Mouse (Mus musculus) liver, postnatal 0 days (tissue): ENCODE measurements around the gene Zar1. TPM values are rescaled to one million over a fixed set of nuclear protein-coding genes. Genes with fewer than 3 reads are reported as not detected.
"Not testable (repeated sequence)": the region's sequence is repeated elsewhere in the genome, so short reads cannot be mapped to it uniquely, and the experiment has no call there.

Source experiments
- ATAC-seq: fragments of 200-750 bp; cut with Nextera tagmentation; 2 replicates; pipeline ENCODE4 v1.8.0; 2017; ENCODE audit warnings: mild to moderate bottlenecking, moderate library complexity
- DNase-seq: peaks from one replicate; pipeline ENCODE4 v3.0.0-alpha.2; 2016
- H3K27ac ChIP-seq: fragments of 300-500 bp; sonication (generic); 2 replicates; pipeline ENCODE4 v1.5.1; 2014; ENCODE audit warnings: antibody characterized with exemption, moderate library complexity, mild to moderate bottlenecking, low read depth
- H3K27me3 ChIP-seq: fragments of 300-500 bp; sonication (generic); 2 replicates; pipeline ENCODE4 v1.6.1; 2014; ENCODE audit warnings: low read length, control low read depth, mixed read lengths; ENCODE audit not compliant: insufficient read depth
- H3K36me3 ChIP-seq: fragments of 300-500 bp; sonication (generic); replicated peaks from 2 replicates; pipeline ENCODE4 v1.6.1; 2014; ENCODE audit warnings: mild to moderate bottlenecking, control low read depth, low read length, moderate library complexity, mixed read lengths; ENCODE audit not compliant: insufficient read depth
- H3K4me1 ChIP-seq: fragments of 300-500 bp; sonication (generic); 2 replicates; pipeline ENCODE4 v1.6.1; 2014; ENCODE audit warnings: antibody characterized with exemption, mild to moderate bottlenecking, control low read depth; ENCODE audit not compliant: insufficient read depth
- H3K4me2 ChIP-seq: fragments of 300-500 bp; sonication (generic); 2 replicates; pipeline ENCODE4 v1.6.1; 2014; ENCODE audit warnings: low read depth, mild to moderate bottlenecking, low read length, moderate library complexity, mixed read lengths
- H3K4me3 ChIP-seq: fragments of 300-500 bp; sonication (generic); 2 replicates; pipeline ENCODE4 v1.5.1; 2014; ENCODE audit warnings: low read depth, low read length
- H3K9ac ChIP-seq: fragments of 300-500 bp; sonication (generic); replicated peaks from 2 replicates; pipeline ENCODE4 v1.6.1; 2014; ENCODE audit warnings: mild to moderate bottlenecking, moderate library complexity
- H3K9me3 ChIP-seq: fragments of 300-500 bp; sonication (generic); 2 replicates; pipeline ENCODE4 v1.6.1; 2016; ENCODE audit warnings: mild to moderate bottlenecking, control low read depth, low read length, mixed read lengths
- CTCF ChIP-seq: sonication (generic); IDR thresholded peaks from 2 replicates; pipeline ENCODE4 v1.5.1; 2016; ENCODE audit warnings: antibody characterized with exemption, low read depth
- EP300 ChIP-seq: IDR thresholded peaks from 2 replicates; pipeline ENCODE4 v1.6.1; 2016; ENCODE audit warnings: antibody characterized with exemption, low read depth, mild to moderate bottlenecking
- WGBS: fragments of 180-500 bp; shearing (Covaris S2); extraction: QIAGEN DNeasy Blood & Tissue Kit; methylation state at CpG from one replicate; pipeline ENCODE4 v1.1.7; 2014; ENCODE audit not compliant: insufficient replicate concordance; 5-methylcytosine and 5-hydroxymethylcytosine counted together
- polyA plus RNA-seq: library from polyadenylated mRNA; unstranded; fragments of >200 nt; fragmentation: Nextera tagmentation; extraction: Ambion mirVana; gene quantifications from 2 replicates; pipeline ENCODE4 v1.2.1, GENCODE M21; 2015

The Zar1 gene
- polyA plus RNA-seq, 1 experiment from 2014 or later: not detected

DNA sequence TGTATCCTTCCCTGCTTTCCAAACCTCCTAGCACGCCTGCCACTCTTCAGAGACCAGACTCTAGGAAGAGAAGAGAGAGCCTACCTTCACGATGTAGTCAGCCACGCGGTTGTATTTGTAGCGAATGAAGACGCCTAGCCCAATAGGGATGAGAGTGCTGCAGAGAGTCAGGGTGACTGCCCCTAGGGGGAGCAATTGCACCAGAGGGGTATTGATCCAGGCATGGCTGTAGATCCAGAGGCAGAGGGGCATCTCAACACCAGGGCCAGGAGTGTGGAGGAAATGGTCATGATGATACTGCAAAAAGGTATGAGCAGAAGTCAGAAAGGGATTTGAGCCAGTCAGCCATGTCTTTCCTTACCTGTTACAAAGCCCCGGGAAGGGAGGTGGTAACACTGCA, 5.1 kb upstream of the Zar1 start:
- ATAC-seq: peak; percentile 51
- 35% methylated on average over 7 of the region's 7 CpGs for WGBS
- H3K27ac ChIP-seq, H3K4me3 ChIP-seq, H3K36me3 ChIP-seq, H3K4me2 ChIP-seq, H3K9ac ChIP-seq, H3K9me3 ChIP-seq, H3K4me1 ChIP-seq: not testable (repeated sequence)
- peak; percentile 29 for DNase-seq
- H3K27me3 ChIP-seq: peaks cover 10% of the 10 kb centered on the region; the same call in 1 of the 2 replicates
- peak; percentile 61 for TF ChIP-seq CTCF

DNA sequence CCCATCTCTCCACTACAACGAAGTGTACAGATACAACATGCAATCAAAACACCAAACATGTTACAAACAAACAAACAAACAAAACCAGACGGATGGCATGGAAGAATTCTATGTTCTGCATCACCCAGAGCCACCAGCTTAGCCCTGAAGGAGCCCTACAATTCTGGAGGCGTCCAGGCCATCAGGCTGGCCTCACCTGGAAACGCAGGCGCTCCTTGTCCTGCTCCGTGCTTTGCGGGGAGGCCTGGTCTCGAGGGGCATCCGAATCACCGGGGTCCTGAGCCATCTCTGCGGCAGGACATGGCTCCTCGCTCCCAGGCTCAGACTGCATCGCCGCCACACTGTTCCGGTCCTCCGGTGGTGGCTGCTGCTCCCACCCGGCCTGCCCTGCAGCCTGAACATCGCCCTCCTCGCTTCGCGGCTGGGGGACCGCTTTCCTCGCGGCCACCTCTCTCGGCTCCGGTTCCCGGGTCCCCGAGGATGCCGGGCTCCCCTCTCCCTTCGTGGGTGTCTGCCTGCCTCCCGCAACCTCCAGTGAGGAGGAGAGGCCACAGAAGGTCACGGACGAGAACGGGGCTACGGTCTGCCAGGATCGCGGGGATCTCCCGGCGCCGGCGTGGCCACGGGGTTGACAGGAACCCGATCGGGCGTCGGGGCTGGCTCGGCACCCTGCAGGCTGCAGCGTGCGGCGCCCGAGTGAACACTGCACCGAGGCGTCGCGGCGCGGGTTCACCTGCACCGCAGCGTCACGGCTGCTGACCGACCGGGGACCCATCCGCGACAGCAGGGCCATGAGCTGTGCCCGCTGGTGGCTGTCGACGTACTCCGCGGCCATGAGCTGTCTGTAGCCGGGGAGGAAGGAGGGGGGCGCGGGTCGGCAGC, 725 bp downstream of the Zar1 start:
- ATAC-seq: peak; percentile 21; the same call in 1 of the 2 replicates
- WGBS: 9% methylated on average over 45 of the region's 73 CpGs
- DNase-seq: not testable (repeated sequence)

DNA sequence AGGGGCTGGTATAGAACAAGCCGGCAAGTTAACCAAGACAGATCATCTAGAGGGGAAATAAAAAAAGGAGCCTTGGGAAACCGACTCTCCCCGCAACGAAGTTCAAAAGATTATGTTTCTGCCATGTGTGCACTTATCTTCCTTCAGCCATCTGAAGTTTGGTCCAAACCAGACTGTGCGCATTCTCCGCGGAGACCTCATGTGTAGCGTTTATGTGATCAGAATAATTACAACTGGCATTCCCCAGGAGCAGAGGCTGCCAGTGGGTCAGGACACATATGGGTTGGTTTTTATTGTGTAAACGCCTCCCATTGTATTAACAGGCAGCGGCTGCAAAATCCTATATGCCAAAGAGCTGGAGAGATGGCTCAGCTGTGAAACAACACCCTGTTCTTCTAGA, 1.5 kb downstream of the Zar1 start:
- peaks cover 19% of the 10 kb centered on the region for H3K27me3 ChIP-seq
- not testable (repeated sequence) for H3K4me2 ChIP-seq, H3K36me3 ChIP-seq, H3K27ac ChIP-seq, ATAC-seq, H3K4me3 ChIP-seq, H3K9me3 ChIP-seq, H3K4me1 ChIP-seq, DNase-seq, H3K9ac ChIP-seq
- whole genome bisulfite sequencing: 68% methylated on average over 10 of the region's 10 CpGs

More for the DNA sequence above, 725 bp downstream of the Zar1 start:
- H3K4me1 ChIP-seq, H3K9ac ChIP-seq, H3K9me3 ChIP-seq, H3K27ac ChIP-seq, H3K36me3 ChIP-seq: not testable (repeated sequence)
- Histone ChIP-seq H3K27me3 (peaks cover 19% of the 10 kb centered on the region), H3K4me2 (peak overlapping the region; percentile 64), H3K4me3 (peak overlapping the region; percentile 29)

DNA sequence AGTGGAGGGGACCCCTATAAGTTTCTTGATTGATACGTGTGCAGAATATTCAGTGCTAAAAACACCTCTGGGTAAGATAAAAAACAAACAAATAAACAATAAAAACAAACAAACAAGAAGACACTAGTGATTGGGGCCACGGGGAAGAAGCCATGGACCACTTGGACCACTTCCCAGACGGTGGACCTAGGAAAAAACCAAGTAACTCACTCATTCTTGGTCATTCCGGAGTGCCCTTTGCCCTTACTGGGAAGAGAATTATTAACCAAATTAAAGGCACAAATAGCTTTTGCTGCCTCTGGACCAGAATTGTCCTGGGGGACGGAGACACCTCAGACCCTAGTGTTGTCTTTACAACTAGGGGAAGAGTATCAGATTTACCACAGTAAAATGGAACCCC, 15.4 kb downstream of the Zar1 start:
- Histone ChIP-seq H3K9me3 (0 out of 2 replicates have a peak, but pooled peaks cover 3% of the 10 kb centered on the region), H3K9ac (no peak overlapping the region), H3K27me3 (no peaks in the 10 kb centered on the region), H3K4me1 (no peaks in the 10 kb centered on the region), H3K4me2 (no peak overlapping the region), H3K4me3 (no peak overlapping the region), H3K27ac (no peak overlapping the region), H3K36me3 (no peaks in the 10 kb centered on the region)
- ATAC-seq (no peak), DNase-seq (no peak)
- TF ChIP-seq CTCF (no peak), EP300 (no peak)
- WGBS: 62% methylated on average over 5 of the region's 5 CpGs

DNA sequence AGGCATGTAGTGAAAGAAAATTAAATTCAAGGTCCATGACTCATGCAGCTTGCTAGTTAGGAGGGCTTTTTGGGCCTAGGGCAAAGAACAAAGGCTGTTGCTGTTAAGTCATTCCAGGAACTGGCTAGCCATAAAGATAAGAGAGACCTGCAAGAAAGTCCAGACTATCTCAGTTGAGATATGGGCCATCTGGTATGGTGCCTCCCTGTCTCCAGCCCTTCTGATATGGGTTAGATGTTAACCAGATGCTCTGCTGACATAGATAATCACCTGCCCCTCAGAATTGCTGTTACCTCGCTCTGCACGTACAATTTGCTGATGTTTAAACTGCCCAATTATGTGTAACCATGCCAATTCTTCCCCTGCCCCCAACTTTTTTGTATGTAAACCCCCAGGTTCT, 17.9 kb downstream of the Zar1 start:
- H3K4me1 ChIP-seq: peaks cover 12% of the 10 kb centered on the region
- not testable (repeated sequence) for DNase-seq, ATAC-seq, H3K9ac ChIP-seq, H3K4me2 ChIP-seq, H3K27me3 ChIP-seq, H3K9me3 ChIP-seq, H3K36me3 ChIP-seq, H3K4me3 ChIP-seq, H3K27ac ChIP-seq
- WGBS: 56% methylated on average over 2 of the region's 2 CpGs

DNA sequence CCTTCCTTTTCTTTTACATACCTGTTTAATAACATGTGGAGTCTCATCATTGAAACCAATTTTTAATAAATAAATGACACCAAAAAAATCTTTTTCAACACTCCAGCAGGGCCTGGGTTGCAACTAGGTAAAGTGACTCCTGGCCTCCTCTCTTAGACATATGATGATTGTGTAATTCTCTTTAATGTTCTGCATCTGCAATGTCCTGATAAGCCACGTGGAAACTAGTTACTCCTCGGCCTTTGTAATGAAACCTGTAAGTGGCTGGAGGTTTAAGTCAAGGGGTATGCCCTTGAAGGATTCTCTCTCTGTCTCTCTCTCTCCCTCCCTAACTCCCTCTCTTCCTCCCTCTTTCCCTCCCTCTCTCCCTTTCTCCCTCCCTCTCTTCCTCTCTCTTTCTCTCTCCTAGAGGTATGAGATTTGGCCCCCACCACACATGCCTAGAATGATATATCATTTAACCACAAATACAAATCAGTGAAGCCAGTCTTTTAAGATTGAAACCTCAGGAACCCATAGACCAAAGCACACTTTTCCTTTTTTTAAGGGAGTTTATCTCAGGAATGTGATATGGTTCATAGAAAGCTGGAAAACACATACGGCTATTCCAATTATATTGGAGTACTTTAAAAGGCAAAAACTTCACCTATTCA, 20.0 kb downstream of the Zar1 start:
- Histone ChIP-seq H3K4me1 (peaks cover 14% of the 10 kb centered on the region), H3K9me3 (no peaks in the 10 kb centered on the region), H3K27me3 (no peaks in the 10 kb centered on the region), H3K36me3 (no peaks in the 10 kb centered on the region), H3K27ac (no peak overlapping the region), H3K4me3 (no peak overlapping the region), H3K4me2 (no peak overlapping the region), H3K9ac (no peak overlapping the region)
- ATAC-seq: no peak
- DNase-seq: no peak
- TF ChIP-seq EP300 (no peak), CTCF (no peak)
- 38% methylated on average over 3 of the region's 3 CpGs for WGBS
